Mouse (Mus musculus): Measurements from ENCODE around the gene Sergef. TPM values are rescaled to one million over a fixed set of nuclear protein-coding genes. Genes with fewer than 3 reads are reported as not detected.

The Sergef gene
- total and polyA plus RNA-seq, 3 experiments, result 10.9 to 36.2 (median 13.0) TPM

DNA sequence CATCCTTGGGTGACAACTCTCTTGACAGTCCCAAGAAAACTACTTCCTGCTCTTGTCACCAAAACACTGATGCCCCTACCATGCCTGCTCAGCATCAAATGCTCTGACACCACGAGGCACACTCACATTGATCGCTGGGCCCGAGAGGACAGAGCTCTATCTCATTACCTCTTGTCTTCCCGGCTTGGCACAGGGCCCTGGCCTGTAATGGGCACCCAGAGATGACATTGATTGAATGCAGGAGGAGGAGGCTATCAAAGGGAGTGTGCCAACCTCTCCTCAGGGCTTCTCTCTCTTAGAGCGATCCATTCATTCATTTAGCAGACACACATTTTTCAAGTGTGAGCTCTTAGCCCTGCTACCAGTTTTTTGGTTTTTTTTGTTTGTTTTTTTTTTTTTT is 164.1 kb downstream of the Sergef start:
- H3K4me3 ChIP-seq (ENCODE audit: low read depth, low read length), result no peak overlapping the region
- TF ChIP-seq GATA1 (IDR thresholded peaks at IDR 0.05; ENCODE audit: borderline replicate concordance, low read length) (no peak), POLR2AphosphoS5 (IDR thresholded peaks at IDR 0.05; ENCODE audit: insufficient replicate concordance, low read depth, low read length) (no peak), CTCF (IDR thresholded peaks at IDR 0.05; ENCODE audit: low read depth, low read length) (no peak), GATA2 (IDR thresholded peaks at IDR 0.05; ENCODE audit: borderline replicate concordance, low read depth, low read length) (no peak), TAL1 (conservative IDR thresholded peaks at IDR 0.05; ENCODE audit: low read depth, low read length) (no peak)
- DNase-seq (ENCODE audit: low spot score) (no peak), ATAC-seq (ENCODE audit: extremely low read depth, insufficient number of reproducible peaks, low FRiP score, poor library complexity, severe bottlenecking) (no peak)
- no peaks in the 10 kb centered on the region for H3K9me3 ChIP-seq (replicated peaks)
- H3K36me3 ChIP-seq (replicated peaks), result peaks cover 9% of the 10 kb centered on the region
- H3K4me1 ChIP-seq (ENCODE audit: insufficient read depth, low read depth, low read length), result no peaks in the 10 kb centered on the region; the same call in 1 of the 2 replicates
- H3K27me3 ChIP-seq (ENCODE audit: insufficient read depth, low read length), result no peaks in the 10 kb centered on the region

DNA sequence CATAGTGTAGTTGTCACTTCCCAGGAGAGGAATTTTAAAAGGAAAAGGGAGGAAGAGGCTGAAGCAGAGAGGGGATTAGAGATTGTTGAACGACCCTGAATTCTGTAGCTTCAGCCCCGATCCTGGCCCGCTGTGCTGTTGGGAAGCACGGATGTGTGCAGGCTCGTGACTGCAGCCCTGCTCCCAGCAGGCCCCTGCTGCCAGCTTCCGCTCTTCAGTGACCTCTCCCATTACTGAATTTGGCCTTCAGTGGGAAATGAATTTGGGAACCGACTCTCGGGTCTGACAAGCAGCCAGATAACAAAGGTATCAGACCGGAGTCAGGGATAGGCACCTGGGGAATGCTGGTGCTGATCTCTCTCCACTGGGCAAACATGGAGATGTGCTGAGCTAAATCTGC is 166.5 kb downstream of the Sergef start:
- ATAC-seq (ENCODE audit: extremely low read depth, insufficient number of reproducible peaks, low FRiP score, poor library complexity, severe bottlenecking), result no peak
- Histone ChIP-seq H3K9me3 (replicated peaks) (no peaks in the 10 kb centered on the region), H3K4me3 (ENCODE audit: low read depth, low read length) (no peak overlapping the region), H3K36me3 (replicated peaks) (peaks cover 6% of the 10 kb centered on the region), H3K27me3 (ENCODE audit: insufficient read depth, low read length) (no peaks in the 10 kb centered on the region), H3K4me1 (ENCODE audit: insufficient read depth, low read depth, low read length) (no peaks in the 10 kb centered on the region; the same call in 1 of the 2 replicates)
- no peak for TF ChIP-seq POLR2AphosphoS5 (IDR thresholded peaks at IDR 0.05; ENCODE audit: insufficient replicate concordance, low read depth, low read length)
- TF ChIP-seq GATA1 (IDR thresholded peaks at IDR 0.05; ENCODE audit: borderline replicate concordance, low read length), result no peak
- TF ChIP-seq GATA2 (IDR thresholded peaks at IDR 0.05; ENCODE audit: borderline replicate concordance, low read depth, low read length), result no peak
- TF ChIP-seq CTCF (IDR thresholded peaks at IDR 0.05; ENCODE audit: low read depth, low read length), result no peak
- TF ChIP-seq TAL1 (conservative IDR thresholded peaks at IDR 0.05; ENCODE audit: low read depth, low read length), result no peak
- DNase-seq (ENCODE audit: low spot score), result no peak

DNA sequence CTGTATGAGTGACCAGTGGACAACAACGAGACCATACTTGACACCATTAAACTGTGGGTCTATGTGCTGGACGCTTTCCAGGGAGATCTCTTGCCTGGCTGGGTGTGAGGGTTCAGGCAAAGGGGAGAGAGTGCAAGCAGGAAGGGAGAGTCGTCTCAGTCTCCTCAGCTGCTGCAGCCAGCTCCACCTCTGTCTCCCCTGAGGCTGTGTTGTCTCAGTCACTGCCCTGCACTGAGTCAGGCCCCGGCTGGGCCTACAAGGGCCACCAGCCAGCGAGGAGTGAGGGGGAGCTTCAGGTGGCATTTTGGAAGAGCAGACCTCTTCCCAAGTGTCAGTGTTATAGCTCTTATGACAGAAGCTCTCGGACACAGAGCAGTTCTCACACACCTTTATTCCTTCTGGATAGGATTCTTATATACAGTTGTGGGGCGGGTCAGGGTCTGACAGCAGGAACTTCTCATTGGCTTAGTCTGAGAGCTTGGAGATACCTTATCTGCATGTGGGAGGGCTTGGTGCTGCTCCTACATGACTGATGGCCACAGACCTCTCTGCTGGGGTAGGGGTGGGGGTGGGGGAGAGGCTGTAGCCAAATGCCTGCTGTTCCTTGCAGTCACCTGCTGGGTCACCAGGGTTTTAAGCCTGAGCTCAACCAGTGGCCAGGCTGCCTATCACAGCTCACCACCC is 168.4 kb downstream of the Sergef start:
- TF ChIP-seq GATA2 (IDR thresholded peaks at IDR 0.05; ENCODE audit: borderline replicate concordance, low read depth, low read length), result no peak
- no peak for TF ChIP-seq TAL1 (conservative IDR thresholded peaks at IDR 0.05; ENCODE audit: low read depth, low read length)
- TF ChIP-seq GATA1 (IDR thresholded peaks at IDR 0.05; ENCODE audit: borderline replicate concordance, low read length), result no peak
- no peak for TF ChIP-seq POLR2AphosphoS5 (IDR thresholded peaks at IDR 0.05; ENCODE audit: insufficient replicate concordance, low read depth, low read length)
- Histone ChIP-seq H3K9me3 (replicated peaks) (no peaks in the 10 kb centered on the region), H3K4me1 (ENCODE audit: insufficient read depth, low read depth, low read length) (no peaks in the 10 kb centered on the region; the same call in 1 of the 2 replicates), H3K27me3 (ENCODE audit: insufficient read depth, low read length) (no peaks in the 10 kb centered on the region), H3K4me3 (ENCODE audit: low read depth, low read length) (no peak overlapping the region), H3K36me3 (replicated peaks) (peaks cover 4% of the 10 kb centered on the region)
- ATAC-seq (ENCODE audit: extremely low read depth, insufficient number of reproducible peaks, low FRiP score, poor library complexity, severe bottlenecking), result no peak
- DNase-seq (ENCODE audit: low spot score), result no peak

DNA sequence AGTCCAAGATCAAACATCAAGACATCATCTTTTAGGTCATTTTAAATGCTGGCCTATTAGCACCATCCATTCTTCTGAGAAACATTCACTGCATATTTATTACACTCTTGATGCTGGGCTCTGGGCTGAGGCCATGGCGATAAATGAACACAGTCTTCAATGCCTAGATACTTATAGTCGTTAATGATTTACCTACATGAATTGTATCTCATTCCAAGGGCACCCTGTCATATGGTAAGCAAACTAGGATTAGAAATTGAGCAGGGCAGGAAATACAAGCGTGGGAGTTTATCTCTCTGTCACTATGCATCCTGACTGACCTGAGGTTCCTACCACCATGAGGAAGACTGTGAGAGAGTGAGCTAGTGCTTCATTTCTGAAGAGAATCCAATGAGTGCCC is 170.1 kb downstream of the Sergef start:
- TF ChIP-seq CTCF (IDR thresholded peaks at IDR 0.05; ENCODE audit: low read depth, low read length) (no peak), GATA2 (IDR thresholded peaks at IDR 0.05; ENCODE audit: borderline replicate concordance, low read depth, low read length) (no peak), POLR2AphosphoS5 (IDR thresholded peaks at IDR 0.05; ENCODE audit: insufficient replicate concordance, low read depth, low read length) (no peak), GATA1 (IDR thresholded peaks at IDR 0.05; ENCODE audit: borderline replicate concordance, low read length) (no peak), TAL1 (conservative IDR thresholded peaks at IDR 0.05; ENCODE audit: low read depth, low read length) (no peak)
- no peak for ATAC-seq (ENCODE audit: extremely low read depth, insufficient number of reproducible peaks, low FRiP score, poor library complexity, severe bottlenecking)
- Histone ChIP-seq H3K27me3 (ENCODE audit: insufficient read depth, low read length) (no peaks in the 10 kb centered on the region), H3K4me3 (ENCODE audit: low read depth, low read length) (no peak overlapping the region), H3K36me3 (replicated peaks) (peaks cover 4% of the 10 kb centered on the region), H3K9me3 (replicated peaks) (no peaks in the 10 kb centered on the region), H3K4me1 (ENCODE audit: insufficient read depth, low read depth, low read length) (no peaks in the 10 kb centered on the region; the same call in 1 of the 2 replicates)
- no peak for DNase-seq (ENCODE audit: low spot score)

DNA sequence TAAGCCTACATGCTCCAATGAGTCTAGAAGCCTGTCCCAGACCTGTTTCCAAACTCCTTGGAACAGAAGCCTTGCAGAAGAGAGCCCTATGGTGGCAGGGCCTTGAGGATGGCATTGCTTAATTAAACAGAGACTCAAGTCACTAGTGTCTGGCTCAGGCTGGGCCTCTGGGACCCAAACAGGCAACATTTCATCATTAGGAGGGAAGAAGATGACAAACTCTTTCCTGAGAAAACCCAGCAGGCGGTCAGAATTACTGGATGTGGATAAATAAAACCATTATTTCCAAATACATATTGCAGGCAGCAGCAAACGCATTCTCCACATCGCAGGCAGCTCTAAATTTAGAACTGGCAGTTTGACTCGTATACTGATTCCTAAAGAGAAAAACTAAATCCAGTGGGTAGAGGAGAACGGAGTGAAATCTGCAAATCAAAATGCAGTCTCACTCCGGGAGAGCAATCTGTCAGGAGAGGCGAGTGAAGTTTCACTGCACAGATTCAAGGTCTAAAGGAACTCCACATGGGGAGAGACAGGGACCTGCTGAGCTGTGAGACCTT is 173.1 kb downstream of the Sergef start:
- H3K36me3 ChIP-seq (replicated peaks), result peaks cover 7% of the 10 kb centered on the region
- no peaks in the 10 kb centered on the region for H3K4me1 ChIP-seq (ENCODE audit: insufficient read depth, low read depth, low read length)
- no peak overlapping the region for H3K4me3 ChIP-seq (ENCODE audit: low read depth, low read length)
- no peaks in the 10 kb centered on the region for H3K9me3 ChIP-seq (replicated peaks)
- ATAC-seq (ENCODE audit: extremely low read depth, insufficient number of reproducible peaks, low FRiP score, poor library complexity, severe bottlenecking) (no peak), DNase-seq (ENCODE audit: low spot score) (no peak)
- H3K27me3 ChIP-seq (ENCODE audit: insufficient read depth, low read length), result no peaks in the 10 kb centered on the region
- TF ChIP-seq TAL1 (conservative IDR thresholded peaks at IDR 0.05; ENCODE audit: low read depth, low read length) (no peak), CTCF (IDR thresholded peaks at IDR 0.05; ENCODE audit: low read depth, low read length) (no peak), POLR2AphosphoS5 (IDR thresholded peaks at IDR 0.05; ENCODE audit: insufficient replicate concordance, low read depth, low read length) (no peak), GATA2 (IDR thresholded peaks at IDR 0.05; ENCODE audit: borderline replicate concordance, low read depth, low read length) (no peak), GATA1 (IDR thresholded peaks at IDR 0.05; ENCODE audit: borderline replicate concordance, low read length) (no peak)

DNA sequence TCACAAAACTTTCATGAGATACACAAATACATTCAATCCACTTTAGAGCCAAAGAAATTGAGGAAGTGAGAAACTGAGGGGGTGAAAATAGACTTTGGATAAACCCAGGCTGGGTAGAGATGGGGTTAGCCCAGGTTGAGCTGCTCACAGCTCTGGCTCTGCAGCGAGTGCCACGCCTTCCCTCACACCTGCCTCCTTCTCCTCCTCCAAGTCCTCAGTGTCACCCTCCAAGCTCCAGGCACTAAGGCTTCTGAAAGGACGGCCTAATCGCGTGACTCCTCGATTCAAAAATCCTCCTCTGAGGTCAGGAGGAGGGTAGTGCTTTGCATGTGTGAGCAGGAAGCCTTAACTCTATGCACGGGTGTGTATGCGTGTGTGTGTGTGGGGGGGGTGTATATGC is 176.5 kb downstream of the Sergef start:
- Histone ChIP-seq H3K27me3 (ENCODE audit: insufficient read depth, low read length) (no peaks in the 10 kb centered on the region), H3K4me3 (ENCODE audit: low read depth, low read length) (no peak overlapping the region), H3K36me3 (replicated peaks) (peaks cover 11% of the 10 kb centered on the region), H3K9me3 (replicated peaks) (no peaks in the 10 kb centered on the region), H3K4me1 (ENCODE audit: insufficient read depth, low read depth, low read length) (no peaks in the 10 kb centered on the region)
- DNase-seq (ENCODE audit: low spot score) (no peak), ATAC-seq (ENCODE audit: extremely low read depth, insufficient number of reproducible peaks, low FRiP score, poor library complexity, severe bottlenecking) (no peak)
- TF ChIP-seq POLR2AphosphoS5 (IDR thresholded peaks at IDR 0.05; ENCODE audit: insufficient replicate concordance, low read depth, low read length) (no peak), TAL1 (conservative IDR thresholded peaks at IDR 0.05; ENCODE audit: low read depth, low read length) (no peak), GATA1 (IDR thresholded peaks at IDR 0.05; ENCODE audit: borderline replicate concordance, low read length) (no peak), GATA2 (IDR thresholded peaks at IDR 0.05; ENCODE audit: borderline replicate concordance, low read depth, low read length) (no peak), CTCF (IDR thresholded peaks at IDR 0.05; ENCODE audit: low read depth, low read length) (no peak)

Data from G1E (cell line).